Mouse (Mus musculus): ENCODE results near the gene Mrps11. TPM values are rescaled to one million over a fixed set of nuclear protein-coding genes. Genes with fewer than 3 reads are reported as not detected.
A peak's percentile ranks its signal among the peaks of the same experiment; 100 is the strongest.

Gene Mrps11
- 25.7 and 47.2 TPM in 2 replicates for total RNA-seq (2017)

DNA sequence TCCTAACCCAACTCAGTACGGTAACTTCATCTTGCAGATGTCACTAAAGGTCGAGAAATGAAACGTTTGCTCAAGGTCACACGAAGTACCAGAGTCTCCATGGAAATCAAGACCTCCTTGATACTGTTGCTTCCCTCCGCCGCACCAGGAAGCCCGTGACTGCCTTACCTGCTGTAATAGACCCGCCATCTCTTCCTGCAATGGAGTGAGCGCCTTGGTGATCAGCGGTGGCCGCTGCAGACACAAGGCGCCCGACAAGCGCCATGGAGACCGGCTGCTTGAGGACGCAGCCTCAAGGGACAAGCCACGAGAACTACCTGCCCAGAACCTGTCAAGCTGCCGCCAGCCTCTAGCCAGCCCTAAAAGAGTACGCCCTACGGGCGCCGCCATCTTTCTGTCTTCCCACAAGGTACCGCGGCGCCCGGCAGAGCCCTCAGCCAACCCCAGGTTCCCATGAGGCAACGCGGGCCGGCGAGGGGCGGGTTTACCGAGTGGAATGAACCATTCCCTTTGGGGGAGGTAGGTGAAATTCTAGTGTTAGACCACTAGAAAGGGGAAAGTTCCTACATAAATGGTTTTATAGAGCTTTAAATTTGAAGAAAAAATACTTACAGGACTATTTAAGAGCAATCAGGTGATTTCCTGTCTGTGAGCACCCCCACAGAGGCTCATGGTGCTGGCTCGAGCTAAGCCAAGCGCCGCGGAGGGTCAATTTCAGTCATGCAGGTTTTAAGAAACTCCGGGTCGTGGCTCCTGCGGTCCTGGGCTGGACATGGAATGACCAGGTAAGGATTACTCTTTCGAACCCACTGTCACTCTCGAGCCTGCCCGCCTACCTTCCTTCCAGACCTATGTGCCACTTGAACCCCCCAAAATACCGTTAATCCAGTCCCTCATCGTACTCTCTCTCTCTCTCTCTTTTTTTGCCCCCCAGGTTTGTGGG, at the start of gene Mrps11, which contains the start of gene Mrpl46:
Gene Mrps11 (plus strand): TSS at position 481 of the 943 bp plus-strand sequence.
Gene Mrpl46 (minus strand): TSS at position 893 of the 943 bp plus-strand sequence.
- ATAC-seq (replicated peaks in 1 of 2; ENCODE audit: insufficient read depth in 1 of 2, low FRiP score in 2 of 2, low TSS enrichment in 1 of 2, low read depth in 1 of 2, poor library complexity in 2 of 2, severe bottlenecking in 2 of 2) = peak; percentile 99

DNA sequence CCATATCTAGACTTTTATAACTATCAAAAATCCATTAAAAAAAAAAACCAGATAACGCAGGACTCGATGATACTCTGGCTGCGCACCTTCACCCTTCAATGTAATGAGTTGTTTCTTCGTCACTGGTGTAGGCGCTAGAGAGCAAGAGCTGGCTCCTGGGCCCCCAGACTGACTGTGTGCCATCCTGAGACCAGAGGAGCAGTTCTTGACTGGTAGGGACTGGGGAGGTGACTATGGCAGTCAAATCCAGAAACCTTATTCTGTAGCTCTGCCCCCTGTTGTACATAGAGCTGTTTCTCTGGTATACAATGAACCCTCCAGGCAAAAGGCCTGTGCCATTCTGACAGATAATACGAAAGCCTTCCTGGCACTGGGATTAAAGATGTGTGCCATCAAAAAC, 45.7 kb upstream of the Mrps11 start:
- no peak for ATAC-seq (replicated peaks in 1 of 2; ENCODE audit: insufficient read depth in 1 of 2, low FRiP score in 2 of 2, low TSS enrichment in 1 of 2, low read depth in 1 of 2, poor library complexity in 2 of 2, severe bottlenecking in 2 of 2)

DNA sequence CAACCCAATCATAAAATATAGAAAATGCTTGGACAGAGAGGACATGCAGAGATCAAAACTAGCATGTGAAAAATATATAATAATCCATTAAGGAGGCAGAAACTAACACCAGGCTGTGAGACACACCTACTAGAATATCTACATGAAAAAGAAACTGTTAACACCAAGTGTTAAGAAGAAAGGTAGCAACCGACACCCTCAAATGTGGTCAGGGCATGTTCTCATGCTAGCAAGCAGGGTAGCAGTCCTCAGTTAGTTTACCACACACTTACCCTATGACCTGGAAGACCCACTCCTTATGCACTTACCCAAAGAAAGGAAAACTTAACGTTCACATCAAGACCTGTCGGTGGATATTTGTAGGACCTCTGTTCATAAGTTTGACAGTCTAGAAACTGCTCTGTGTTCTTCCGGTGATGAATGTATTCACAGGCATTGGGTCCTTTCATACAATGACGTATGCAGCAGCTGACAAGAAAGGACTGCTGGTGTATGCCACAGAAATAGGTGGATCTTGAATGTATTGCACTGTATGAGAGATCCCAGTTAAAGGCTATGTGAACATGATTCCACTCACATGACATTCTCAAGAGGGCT, 45.2 kb upstream of the Mrps11 start, which contains the start of gene Ntrk3:
Gene Ntrk3 (minus strand): TSS at position 399 of the 597 bp plus-strand sequence.
- ATAC-seq (replicated peaks in 1 of 2; ENCODE audit: insufficient read depth in 1 of 2, low FRiP score in 2 of 2, low TSS enrichment in 1 of 2, low read depth in 1 of 2, poor library complexity in 2 of 2, severe bottlenecking in 2 of 2) = no peak

DNA sequence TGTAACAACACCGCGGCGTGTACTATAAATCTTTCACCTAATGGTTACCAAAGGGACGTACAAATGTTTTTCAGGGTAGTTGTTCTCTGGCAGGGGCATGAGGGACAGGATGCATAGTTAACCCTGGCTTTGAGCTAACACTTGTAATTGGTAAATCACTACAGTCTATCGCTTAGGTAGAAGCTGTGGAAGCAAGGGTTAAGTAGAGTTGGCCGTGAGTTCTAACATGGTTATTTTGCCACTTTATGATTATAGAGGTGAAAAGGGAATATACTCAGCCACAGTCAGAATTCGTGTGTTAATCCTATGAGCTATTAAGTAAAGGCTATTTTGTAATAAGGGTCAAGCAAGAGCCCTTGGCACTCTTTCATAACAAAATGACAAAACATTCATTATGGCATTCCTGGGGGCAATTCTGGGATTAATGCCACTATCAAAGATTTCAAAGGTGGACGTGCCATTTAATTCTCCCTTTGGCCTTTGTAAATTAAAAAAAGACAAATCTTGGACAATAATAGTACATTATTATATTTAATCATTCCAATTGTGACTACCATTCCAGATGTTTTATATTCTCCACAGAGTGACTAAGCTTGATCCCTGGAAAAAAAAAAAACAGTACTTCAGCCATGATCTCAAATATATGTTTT, 43.4 kb upstream of the Mrps11 start:
- no peak for ATAC-seq (replicated peaks in 1 of 2; ENCODE audit: insufficient read depth in 1 of 2, low FRiP score in 2 of 2, low TSS enrichment in 1 of 2, low read depth in 1 of 2, poor library complexity in 2 of 2, severe bottlenecking in 2 of 2)

DNA sequence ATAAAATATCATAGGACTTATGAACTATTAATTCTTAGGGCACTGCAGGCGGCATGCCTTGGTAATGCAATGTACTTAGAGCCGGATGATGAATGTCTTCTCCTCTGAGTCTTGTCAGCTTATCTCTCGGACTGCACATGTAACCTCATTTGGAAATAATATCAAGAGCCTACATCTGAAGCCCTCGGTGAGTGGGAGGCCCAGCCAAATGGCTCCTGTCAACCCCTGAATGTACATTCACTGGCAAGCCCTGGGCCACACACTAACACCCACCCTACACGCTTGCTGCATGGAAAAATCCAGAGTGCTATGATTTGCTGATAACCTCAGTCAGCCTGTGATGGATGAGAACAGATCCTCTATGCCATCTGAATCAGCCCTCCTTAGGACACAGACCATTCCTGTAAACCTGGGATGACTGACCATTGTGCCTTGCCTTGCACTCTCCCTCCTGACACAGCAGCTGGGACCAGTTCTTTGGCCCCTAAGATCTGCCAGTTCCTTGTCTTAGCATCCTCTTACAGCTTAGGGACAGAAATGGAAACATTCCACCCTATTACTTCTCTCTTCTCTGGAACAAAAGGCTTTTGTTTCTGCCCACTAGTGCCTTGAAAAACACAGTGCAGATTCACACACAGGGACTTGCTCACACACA, 39.1 kb upstream of the Mrps11 start:
- ATAC-seq (replicated peaks in 1 of 2; ENCODE audit: insufficient read depth in 1 of 2, low FRiP score in 2 of 2, low TSS enrichment in 1 of 2, low read depth in 1 of 2, poor library complexity in 2 of 2, severe bottlenecking in 2 of 2) = no peak

DNA sequence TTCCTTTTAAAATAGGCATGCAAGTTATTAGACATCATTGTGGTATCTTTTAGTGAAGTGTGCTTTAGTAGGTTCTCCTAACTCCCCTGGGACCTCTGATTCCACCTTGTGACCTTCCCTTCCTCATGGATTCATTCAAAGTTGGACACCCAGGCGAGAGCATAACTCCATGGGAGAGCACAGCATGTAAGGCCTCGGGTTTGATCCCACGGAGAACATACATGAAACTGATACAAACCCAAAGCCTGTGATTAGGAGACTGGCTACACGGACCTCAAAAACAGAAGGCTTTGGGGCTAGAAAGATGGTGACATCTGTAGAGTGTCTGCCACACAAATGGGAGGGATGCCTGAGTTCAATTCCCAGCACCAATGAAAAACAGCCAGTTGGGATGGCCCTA, 30.0 kb upstream of the Mrps11 start:
- no peak for ATAC-seq (replicated peaks in 1 of 2; ENCODE audit: insufficient read depth in 1 of 2, low FRiP score in 2 of 2, low TSS enrichment in 1 of 2, low read depth in 1 of 2, poor library complexity in 2 of 2, severe bottlenecking in 2 of 2)

DNA sequence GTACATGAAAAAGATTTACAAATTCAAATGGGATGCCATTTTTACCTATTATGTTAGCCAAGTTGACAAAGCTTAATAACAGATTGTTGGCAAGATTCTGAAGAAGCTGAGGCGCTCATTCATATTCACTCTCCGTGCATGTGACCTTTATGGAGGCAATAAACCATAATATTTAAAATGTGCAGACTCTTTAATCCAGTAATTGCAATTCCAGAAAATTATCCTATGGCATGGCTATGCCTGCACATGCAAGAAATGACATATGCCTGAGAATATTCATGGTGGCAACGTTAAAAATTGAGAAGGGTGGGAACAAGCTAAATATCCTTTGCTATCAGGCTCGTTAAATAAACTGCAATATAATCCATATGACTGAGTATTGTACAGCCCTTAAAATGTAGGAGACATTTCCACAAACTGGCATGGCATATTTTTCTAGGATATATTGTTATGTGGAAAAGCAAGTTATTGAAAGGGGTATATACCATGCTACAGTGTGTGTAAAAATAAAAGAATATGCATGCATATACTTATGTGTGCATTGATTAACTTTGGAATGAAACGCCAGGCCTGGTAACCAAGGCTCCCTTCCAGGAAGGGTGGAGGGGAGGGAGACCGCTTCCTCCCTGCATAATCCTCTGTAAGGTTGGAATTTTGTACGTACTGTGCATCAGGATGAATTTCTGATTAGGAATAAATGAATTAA, 29.0 kb upstream of the Mrps11 start:
- no peak for ATAC-seq (replicated peaks in 1 of 2; ENCODE audit: insufficient read depth in 1 of 2, low FRiP score in 2 of 2, low TSS enrichment in 1 of 2, low read depth in 1 of 2, poor library complexity in 2 of 2, severe bottlenecking in 2 of 2)

DNA sequence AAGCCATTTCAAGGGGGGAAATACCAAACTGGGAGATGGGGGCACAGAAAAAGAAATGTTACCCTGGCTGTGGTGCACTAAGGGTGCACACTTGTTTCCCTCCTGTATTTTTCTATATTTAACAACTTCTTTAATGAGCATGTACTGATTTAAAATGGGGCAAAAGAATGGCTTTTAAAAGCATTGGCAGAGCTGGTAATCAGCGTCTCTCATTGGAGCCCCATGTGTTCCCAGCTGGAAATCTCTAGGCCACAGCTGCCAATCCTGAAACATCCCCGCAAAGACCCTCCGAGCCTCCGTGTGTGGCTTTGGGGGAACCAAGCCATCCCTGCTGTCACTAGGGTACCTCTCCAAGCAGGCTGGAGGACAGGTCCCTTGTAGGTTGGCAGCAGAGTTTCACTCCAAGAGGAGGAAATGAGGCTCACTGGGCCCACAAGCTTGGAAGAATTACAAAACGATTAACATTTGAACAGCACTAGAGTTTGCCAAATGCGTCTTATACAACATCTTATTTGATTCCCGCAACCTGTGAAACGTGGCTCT, 28.4 kb upstream of the Mrps11 start:
- ATAC-seq (replicated peaks in 1 of 2; ENCODE audit: insufficient read depth in 1 of 2, low FRiP score in 2 of 2, low TSS enrichment in 1 of 2, low read depth in 1 of 2, poor library complexity in 2 of 2, severe bottlenecking in 2 of 2) = no peak

DNA sequence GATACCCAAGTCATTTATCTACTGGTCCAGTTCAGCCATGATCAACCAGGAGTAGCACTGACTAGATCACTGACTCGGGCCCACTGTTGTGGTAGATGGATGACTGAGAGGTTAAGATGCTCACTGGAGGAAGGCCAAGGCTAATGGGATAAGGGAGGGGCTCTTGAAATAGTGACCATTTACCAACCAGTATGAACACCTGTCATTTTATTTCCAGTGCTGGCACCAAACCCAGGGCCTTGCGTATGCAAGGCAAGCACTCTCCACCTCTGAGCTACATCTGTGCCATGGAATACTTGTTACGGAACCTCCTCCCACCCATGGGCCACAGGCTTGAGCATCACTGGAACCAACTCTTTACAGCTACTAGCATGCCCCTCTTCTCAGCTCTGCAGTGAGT, 19.1 kb upstream of the Mrps11 start:
- no peak for ATAC-seq (replicated peaks in 1 of 2; ENCODE audit: insufficient read depth in 1 of 2, low FRiP score in 2 of 2, low TSS enrichment in 1 of 2, low read depth in 1 of 2, poor library complexity in 2 of 2, severe bottlenecking in 2 of 2)

DNA sequence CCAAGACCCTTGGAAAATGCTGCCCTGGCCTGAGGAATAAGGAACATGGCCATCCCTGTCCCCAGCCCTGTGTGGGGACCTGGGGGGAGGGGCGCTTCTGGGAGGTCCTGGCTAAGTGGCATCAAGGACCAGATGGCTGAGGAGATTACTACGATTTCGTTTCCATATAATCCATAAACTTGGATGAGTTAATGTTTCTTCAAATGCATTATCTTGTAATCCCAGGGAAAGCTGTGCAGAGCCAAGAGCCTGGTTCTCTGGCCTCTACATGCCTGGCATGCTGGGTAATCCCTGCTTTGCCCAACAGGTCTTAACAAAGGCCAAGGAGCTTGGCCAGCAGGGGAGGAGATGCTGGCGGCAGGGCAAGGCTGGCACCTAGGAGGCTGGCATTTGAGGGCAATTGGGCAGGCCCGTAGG, 17.7 kb upstream of the Mrps11 start:
- ATAC-seq (replicated peaks in 1 of 2; ENCODE audit: insufficient read depth in 1 of 2, low FRiP score in 2 of 2, low TSS enrichment in 1 of 2, low read depth in 1 of 2, poor library complexity in 2 of 2, severe bottlenecking in 2 of 2) = no peak

DNA sequence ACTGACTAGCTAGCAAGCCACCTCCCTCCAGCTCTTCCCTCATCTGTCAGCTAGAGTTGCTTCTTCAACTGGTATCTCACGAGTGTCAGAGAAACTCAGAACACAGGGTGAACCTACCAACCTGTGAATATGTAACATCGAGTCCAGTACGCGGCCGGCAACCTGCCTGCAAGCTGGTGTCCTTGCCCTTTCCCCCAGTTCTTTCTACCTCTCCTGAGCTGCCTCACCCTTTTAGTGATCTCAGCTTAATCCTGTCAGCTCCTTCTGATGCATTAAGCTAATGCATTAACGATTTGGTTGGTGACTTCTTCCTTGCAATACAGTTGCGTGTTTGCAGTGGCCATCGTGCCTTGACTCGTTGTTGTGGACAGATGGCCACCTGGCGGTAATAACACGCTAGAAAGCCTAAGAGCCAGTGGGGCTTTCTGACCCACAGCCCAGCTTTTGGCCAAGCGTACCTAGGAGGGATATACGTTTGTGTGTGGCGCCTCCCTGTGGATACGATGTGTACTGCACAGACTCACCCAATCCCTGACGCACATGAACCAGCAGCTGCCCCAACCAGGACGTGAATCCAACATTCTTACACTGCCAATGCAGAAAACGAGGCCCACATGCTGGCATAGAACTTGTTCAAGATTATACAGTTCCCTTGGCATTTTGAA, 16.8 kb upstream of the Mrps11 start:
- ATAC-seq (replicated peaks in 1 of 2; ENCODE audit: insufficient read depth in 1 of 2, low FRiP score in 2 of 2, low TSS enrichment in 1 of 2, low read depth in 1 of 2, poor library complexity in 2 of 2, severe bottlenecking in 2 of 2) = peak; percentile 88 to 94

DNA sequence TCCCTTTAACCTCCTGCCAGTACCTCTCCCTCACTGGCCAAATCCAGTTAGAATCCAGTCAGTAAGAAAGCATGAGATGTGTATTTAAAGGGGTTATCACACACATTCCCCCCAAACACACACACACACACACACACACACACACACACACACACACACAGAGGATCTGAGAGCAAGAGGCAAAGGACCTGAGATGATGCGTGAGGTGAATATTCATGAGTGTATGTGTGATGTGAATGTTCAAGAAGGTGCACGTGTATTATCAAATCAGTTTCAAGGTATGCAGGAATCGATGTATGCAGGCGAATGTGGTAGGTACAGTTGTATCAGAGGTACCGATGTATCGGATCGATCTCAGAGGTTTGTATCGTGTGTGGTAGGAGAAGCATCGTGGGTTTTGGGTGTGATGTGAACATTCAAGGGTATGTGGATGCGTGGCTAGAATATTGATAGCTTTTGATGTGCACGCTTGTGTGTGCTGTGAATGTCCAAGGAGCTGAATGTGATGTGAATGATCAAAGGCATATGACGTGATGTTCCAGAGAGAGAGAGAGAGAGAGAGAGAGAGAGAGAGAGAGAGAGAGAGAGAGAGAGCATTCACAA, 14.9 kb upstream of the Mrps11 start:
- ATAC-seq (replicated peaks in 1 of 2; ENCODE audit: insufficient read depth in 1 of 2, low FRiP score in 2 of 2, low TSS enrichment in 1 of 2, low read depth in 1 of 2, poor library complexity in 2 of 2, severe bottlenecking in 2 of 2) = no peak

DNA sequence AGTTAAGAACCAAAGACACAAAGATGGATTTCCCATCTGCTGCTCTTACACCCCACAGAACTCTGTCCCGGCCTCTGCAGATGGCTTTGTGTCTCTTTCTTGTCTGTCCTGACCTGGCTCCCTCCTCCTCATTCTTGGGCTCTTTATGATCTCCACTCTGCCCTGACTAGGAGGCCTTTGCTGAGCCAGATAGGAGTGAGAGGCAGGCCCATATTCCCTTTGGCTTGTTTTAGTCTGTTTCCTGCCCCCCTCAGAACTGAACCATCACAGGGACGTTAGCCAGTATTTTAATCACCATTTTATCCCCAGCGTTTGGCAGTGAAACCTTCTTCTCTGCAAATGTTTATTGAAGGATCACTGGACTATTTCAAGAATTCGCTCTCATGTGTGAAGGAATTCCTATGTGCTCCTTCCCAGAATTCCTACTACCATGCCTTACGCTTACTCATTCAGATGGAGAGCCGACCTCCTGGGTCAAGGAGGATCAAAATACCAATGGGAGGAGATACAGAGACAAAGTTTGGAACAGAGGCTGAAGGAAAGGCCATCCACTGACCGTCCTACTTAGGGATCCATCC, 13.8 kb upstream of the Mrps11 start:
- ATAC-seq (replicated peaks in 1 of 2; ENCODE audit: insufficient read depth in 1 of 2, low FRiP score in 2 of 2, low TSS enrichment in 1 of 2, low read depth in 1 of 2, poor library complexity in 2 of 2, severe bottlenecking in 2 of 2) = no peak

DNA sequence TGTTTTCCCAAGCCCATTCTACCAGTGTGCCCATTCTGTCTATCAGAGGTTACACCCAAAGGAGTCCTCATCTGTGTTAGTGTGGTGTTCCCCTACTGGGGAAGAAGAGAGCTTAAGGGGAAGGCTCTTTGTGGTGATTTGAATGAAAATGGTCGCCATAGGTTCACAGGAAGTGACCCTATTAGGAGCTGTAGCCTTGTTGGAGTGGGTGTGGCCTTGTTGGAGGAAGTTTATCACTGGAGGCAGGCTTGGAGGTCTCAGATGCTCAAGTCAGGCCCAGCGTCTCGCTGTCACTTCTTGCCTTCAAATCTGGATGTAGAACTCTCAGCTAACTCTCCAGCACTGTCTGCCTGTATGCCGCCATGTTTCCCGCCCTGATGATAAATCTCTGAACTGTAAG, 12.0 kb upstream of the Mrps11 start:
- ATAC-seq (replicated peaks in 1 of 2; ENCODE audit: insufficient read depth in 1 of 2, low FRiP score in 2 of 2, low TSS enrichment in 1 of 2, low read depth in 1 of 2, poor library complexity in 2 of 2, severe bottlenecking in 2 of 2) = no peak

DNA sequence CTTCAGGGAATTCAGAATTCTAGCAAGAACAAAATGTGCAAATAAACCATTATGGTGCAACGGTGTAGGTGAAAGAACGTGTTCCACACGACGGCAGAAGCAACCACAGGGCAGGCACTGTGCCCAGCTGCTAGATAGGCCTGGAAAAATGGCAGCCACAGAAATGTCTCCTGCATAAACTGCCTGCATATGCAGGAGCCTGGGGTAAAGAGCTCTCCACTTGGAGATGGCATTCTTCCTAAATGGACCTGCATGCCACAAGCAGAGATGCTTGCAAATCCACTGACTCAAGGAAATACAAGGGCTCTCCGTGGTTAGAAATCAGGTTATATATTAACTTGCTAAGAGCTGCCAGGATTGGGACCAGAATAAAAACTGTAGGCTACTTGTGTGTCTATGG, 4.2 kb upstream of the Mrps11 start:
- no peak for ATAC-seq (replicated peaks in 1 of 2; ENCODE audit: insufficient read depth in 1 of 2, low FRiP score in 2 of 2, low TSS enrichment in 1 of 2, low read depth in 1 of 2, poor library complexity in 2 of 2, severe bottlenecking in 2 of 2)

DNA sequence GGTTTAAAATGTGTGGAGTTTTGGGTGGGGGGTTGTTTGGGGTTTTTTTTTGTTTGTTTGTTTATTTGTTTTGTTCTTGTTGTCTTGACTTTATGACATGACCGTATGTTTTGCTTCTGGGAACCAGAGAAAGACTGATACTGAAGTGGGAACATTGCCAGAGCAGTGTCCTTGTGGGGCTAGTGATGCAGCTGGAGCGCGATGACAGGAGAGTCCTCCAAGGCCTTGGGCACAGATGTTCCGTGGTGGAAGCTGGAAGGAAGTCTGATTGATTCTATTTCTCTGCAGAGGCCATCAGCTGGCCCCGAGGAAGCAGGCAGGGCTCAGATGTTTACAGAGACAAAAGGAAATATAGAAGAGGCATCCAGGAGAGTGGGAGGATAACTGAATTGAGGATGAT, 3.0 kb downstream of the Mrps11 start:
- ATAC-seq (replicated peaks in 1 of 2; ENCODE audit: insufficient read depth in 1 of 2, low FRiP score in 2 of 2, low TSS enrichment in 1 of 2, low read depth in 1 of 2, poor library complexity in 2 of 2, severe bottlenecking in 2 of 2) = no peak

Measured in hematopoietic stem cell, adult 5-6 weeks (primary cell).